Mouse (Mus musculus): ENCODE measurements at regions not wholly inside any gene's neighbourhood (a gene's known extent, or its start where the extent isn't known, plus 50 kb on each side); places are given as distances from the start of the nearest gene placed in this dataset.

DNA sequence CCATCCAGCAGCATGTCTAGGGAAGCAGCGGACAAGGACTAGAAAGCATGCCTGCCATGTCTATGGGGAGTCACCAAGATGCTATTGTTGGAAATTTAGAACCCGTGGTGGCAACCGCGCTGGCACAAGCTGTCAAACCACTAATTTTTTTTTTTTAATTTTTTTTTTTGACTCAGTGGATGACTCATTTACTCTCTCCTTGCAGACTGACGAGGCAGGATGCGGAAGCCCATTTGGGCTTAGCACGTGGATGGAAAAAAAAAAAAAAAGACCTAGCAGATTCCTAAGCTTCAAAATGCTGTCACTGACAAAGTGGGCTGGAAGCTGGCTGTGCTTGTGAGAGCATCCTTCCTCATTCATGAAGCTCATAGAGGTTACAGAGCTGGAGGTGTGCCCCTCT lies 51.9 kb upstream of the Egr2 start:
- 78% methylated on average over 7 of the region's 7 CpGs for WGBS
- no peaks in the 10 kb centered on the region for H3K4me1 ChIP-seq (replicated peaks)
- H3K4me3 ChIP-seq: no peak overlapping the region
- no peak overlapping the region for H3K9ac ChIP-seq
- H3K4me2 ChIP-seq: no peak overlapping the region
- no peak overlapping the region for H3K27ac ChIP-seq (ENCODE audit: poor library complexity, severe bottlenecking)
- H3K9me3 ChIP-seq (replicated peaks): peaks cover 22% of the 10 kb centered on the region; the same call in 1 of the 2 replicates
- H3K27me3 ChIP-seq (replicated peaks): no peaks in the 10 kb centered on the region
- no peaks in the 10 kb centered on the region for H3K36me3 ChIP-seq
- ATAC-seq (ENCODE audit: insufficient number of reproducible peaks, low FRiP score): no peak

- Histone ChIP-seq H3K36me3 (no peaks in the 10 kb centered on the region), H3K4me1 (replicated peaks) (no peaks in the 10 kb centered on the region), H3K9ac (no peak overlapping the region), H3K27ac (ENCODE audit: poor library complexity, severe bottlenecking) (no peak overlapping the region), H3K27me3 (replicated peaks) (no peaks in the 10 kb centered on the region), H3K4me3 (no peak overlapping the region), H3K4me2 (no peak overlapping the region), H3K9me3 (replicated peaks) (peaks cover 22% of the 10 kb centered on the region; the same call in 1 of the 2 replicates)
- no peak for ATAC-seq (ENCODE audit: insufficient number of reproducible peaks, low FRiP score)
- 82% methylated on average over 3 of the region's 3 CpGs for WGBS
Observed at GRCm38 (mm10) chr10:67484091-67484745, 51.1 kb upstream of the Egr2 start.

Data from heart, embryonic 12.5 days (tissue).